Mouse (Mus musculus) liver, embryonic 14.5 days (tissue): ENCODE data around the gene Fut9. TPM values are rescaled to one million over a fixed set of nuclear protein-coding genes. Genes with fewer than 3 reads are reported as not detected.

Experiments
- ATAC-seq: fragments of 200-750 bp; cut with Nextera tagmentation; 2 replicates; pipeline ENCODE4 v1.8.0; 2017; ENCODE audit warnings: moderate number of reproducible peaks, mild to moderate bottlenecking, moderate library complexity; ENCODE audit not compliant: insufficient read depth
- DNase-seq, 3 experiments: peaks; one replicate each; pipeline ENCODE4 v3.0.0-alpha.2; 2012 to 2013; ENCODE audit warnings: low read depth in 3 of 3, low spot score in 3 of 3
- H3K27ac ChIP-seq: fragments of 300-500 bp; sonication (generic); 2 replicates; pipeline ENCODE4 v1.5.1; 2014; ENCODE audit warnings: moderate library complexity, mild to moderate bottlenecking, control low read depth, inconsistent platforms
- H3K27me3 ChIP-seq: fragments of 300-500 bp; sonication (generic); 2 replicates; pipeline ENCODE4 v1.6.1; 2014; ENCODE audit warnings: mild to moderate bottlenecking, low read length, moderate library complexity; ENCODE audit not compliant: control insufficient read depth, insufficient read depth
- H3K36me3 ChIP-seq: fragments of 300-500 bp; sonication (generic); replicated peaks from 2 replicates; pipeline ENCODE4 v1.6.1; 2014; ENCODE audit warnings: low read depth; ENCODE audit not compliant: control insufficient read depth, insufficient read depth
- H3K4me1 ChIP-seq, 2 experiments: fragments of 200-500 bp in 1 of 2; fragments of 300-500 bp in 1 of 2; sonication (generic) in 1 of 2; replicated peaks; 2 replicates each; pipeline ENCODE4 v1.6.1; 2012 to 2014; ENCODE audit warnings: antibody characterized with exemption in 1 of 2, inconsistent platforms in 1 of 2, low read length in 1 of 2; ENCODE audit not compliant: control insufficient read depth in 2 of 2, insufficient read depth in 2 of 2
- H3K4me2 ChIP-seq: fragments of 300-500 bp; sonication (generic); 2 replicates; pipeline ENCODE4 v1.6.1; 2014; ENCODE audit warnings: low read depth, mild to moderate bottlenecking, control low read depth, moderate library complexity
- H3K4me3 ChIP-seq, 2 experiments: fragments of 200-500 bp in 1 of 2; fragments of 300-500 bp in 1 of 2; sonication (generic) in 1 of 2; 2 replicates each; pipeline ENCODE4 v1.5.1; 2012 to 2014; ENCODE audit warnings: low read depth in 2 of 2, low read length in 2 of 2, mild to moderate bottlenecking in 2 of 2, control low read depth in 1 of 2, inconsistent platforms in 1 of 2, moderate library complexity in 1 of 2; ENCODE audit not compliant: insufficient read depth in 1 of 2
- H3K9ac ChIP-seq: fragments of 300-500 bp; sonication (generic); replicated peaks from 2 replicates; pipeline ENCODE4 v1.6.1; 2014; ENCODE audit warnings: mild to moderate bottlenecking, control low read depth, moderate library complexity
- H3K9me3 ChIP-seq: fragments of 300-500 bp; sonication (generic); 2 replicates; pipeline ENCODE4 v1.6.1; 2016; ENCODE audit warnings: low read length, mixed read lengths; ENCODE audit not compliant: control insufficient read depth
- CTCF ChIP-seq: IDR thresholded peaks from 2 replicates; pipeline ENCODE4 v1.5.1; 2016; ENCODE audit warnings: antibody characterized with exemption, low read depth, control low read depth
- EP300 ChIP-seq: IDR thresholded peaks from 2 replicates; pipeline ENCODE4 v1.6.1; 2016; ENCODE audit warnings: antibody characterized with exemption, low read depth
- WGBS: fragments of 180-500 bp; shearing (Covaris S2); extraction: QIAGEN DNeasy Blood & Tissue Kit; methylation state at CpG from one replicate; pipeline ENCODE4 v1.1.7; 2014; ENCODE audit not compliant: insufficient replicate concordance; 5-methylcytosine and 5-hydroxymethylcytosine counted together
- polyA plus RNA-seq, 2 experiments: library from polyadenylated mRNA; depleted of rRNA in 1 of 2; stranded (reverse) in 1 of 2; unstranded in 1 of 2; fragments of >200 nt; fragmentation: Nextera tagmentation in 1 of 2; extraction: Ambion mirVana in 1 of 2; gene quantifications; 2 replicates each; pipeline versions ENCODE4 v1.2.1 to v1.2.3; 2012 to 2014

Fut9 gene
- polyA plus RNA-seq, 2 experiments = not detected

DNA sequence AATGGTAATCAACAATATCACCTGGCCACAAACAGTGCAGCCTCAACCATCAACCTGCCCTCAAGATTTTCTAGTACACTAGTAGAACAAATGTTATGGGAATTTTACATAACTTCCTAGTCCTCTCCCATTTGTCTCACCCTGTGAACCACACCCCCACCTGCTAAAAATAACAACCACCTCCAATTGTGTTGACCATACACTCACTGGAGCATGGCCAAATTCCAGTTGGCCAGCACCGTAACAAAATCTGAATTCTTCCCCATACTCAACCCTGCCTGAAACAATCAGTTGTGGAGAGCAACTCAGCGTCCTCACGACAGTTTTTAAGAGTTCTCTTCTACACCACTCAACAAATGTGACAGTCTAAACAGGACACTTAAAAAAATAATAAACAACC is 141.3 kb downstream of the Fut9 start:
- Histone ChIP-seq H3K4me3 (no peak overlapping the region), H3K9me3 (no peaks in the 10 kb centered on the region), H3K27ac (no peak overlapping the region), H3K4me1 (no peaks in the 10 kb centered on the region), H3K4me2 (no peak overlapping the region), H3K9ac (no peak overlapping the region), H3K36me3 (no peaks in the 10 kb centered on the region), H3K27me3 (no peaks in the 10 kb centered on the region)
- ATAC-seq = no peak
- TF ChIP-seq EP300 (no peak), CTCF (no peak)
- DNase-seq = no peak
- 63% methylated on average over 3 of the region's 3 CpGs for WGBS

DNA sequence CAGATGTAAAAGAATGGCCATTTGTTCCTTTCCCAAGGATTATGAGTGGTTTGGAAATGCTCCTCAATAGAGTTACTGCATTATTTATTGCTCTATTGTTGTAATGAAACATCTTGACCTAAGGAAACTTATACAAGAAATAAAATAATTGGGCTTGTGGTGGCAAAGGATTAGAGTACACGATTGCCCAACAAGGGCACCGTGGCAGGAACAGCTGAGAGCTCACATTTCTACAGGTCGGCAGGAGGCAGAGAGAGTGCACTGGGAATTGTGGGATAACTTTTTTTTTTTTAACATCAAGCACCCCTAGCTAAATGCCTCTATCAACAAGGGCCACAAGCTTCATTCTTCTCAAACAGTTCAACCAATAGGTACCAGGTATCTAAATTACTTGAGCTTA is 148.1 kb downstream of the Fut9 start:
- DNase-seq (no peak), ATAC-seq (no peak)
- TF ChIP-seq CTCF (no peak), EP300 (no peak)
- H3K4me3 ChIP-seq = no peak overlapping the region
- H3K4me2 ChIP-seq = no peak overlapping the region
- 70% methylated on average over 3 of the region's 3 CpGs for WGBS
- H3K9ac ChIP-seq = no peak overlapping the region
- H3K36me3 ChIP-seq = no peaks in the 10 kb centered on the region
- H3K27me3 ChIP-seq = no peaks in the 10 kb centered on the region
- H3K27ac ChIP-seq = no peak overlapping the region
- H3K4me1 ChIP-seq = no peaks in the 10 kb centered on the region
- H3K9me3 ChIP-seq = no peaks in the 10 kb centered on the region

DNA sequence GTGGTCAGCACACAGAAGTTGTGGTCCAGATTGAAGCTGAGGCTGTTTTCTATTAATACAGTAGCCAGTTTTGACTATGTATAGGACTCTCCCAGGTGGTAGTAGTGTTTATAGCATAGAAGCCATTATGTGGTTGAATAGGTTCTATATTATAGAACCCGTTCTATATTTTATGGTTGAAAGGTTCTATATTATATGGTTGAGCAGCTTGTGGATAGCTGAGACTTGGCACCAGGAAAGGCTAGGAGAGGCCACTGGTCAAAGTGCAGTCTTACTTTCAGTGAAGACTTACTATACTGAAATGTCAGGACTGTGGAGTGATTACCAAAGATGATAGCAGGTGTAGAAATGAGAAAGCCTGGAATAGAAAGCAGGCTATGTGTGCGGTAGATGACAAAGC is 151.9 kb downstream of the Fut9 start:
- Histone ChIP-seq H3K9ac (no peak overlapping the region), H3K27ac (no peak overlapping the region), H3K4me3 (no peak overlapping the region), H3K27me3 (no peaks in the 10 kb centered on the region), H3K4me2 (no peak overlapping the region), H3K4me1 (no peaks in the 10 kb centered on the region), H3K9me3 (no peaks in the 10 kb centered on the region), H3K36me3 (no peaks in the 10 kb centered on the region)
- no peak for ATAC-seq
- TF ChIP-seq EP300 = no peak
- TF ChIP-seq CTCF = no peak
- WGBS = 71% methylated on average over 2 of the region's 2 CpGs
- DNase-seq = no peak

DNA sequence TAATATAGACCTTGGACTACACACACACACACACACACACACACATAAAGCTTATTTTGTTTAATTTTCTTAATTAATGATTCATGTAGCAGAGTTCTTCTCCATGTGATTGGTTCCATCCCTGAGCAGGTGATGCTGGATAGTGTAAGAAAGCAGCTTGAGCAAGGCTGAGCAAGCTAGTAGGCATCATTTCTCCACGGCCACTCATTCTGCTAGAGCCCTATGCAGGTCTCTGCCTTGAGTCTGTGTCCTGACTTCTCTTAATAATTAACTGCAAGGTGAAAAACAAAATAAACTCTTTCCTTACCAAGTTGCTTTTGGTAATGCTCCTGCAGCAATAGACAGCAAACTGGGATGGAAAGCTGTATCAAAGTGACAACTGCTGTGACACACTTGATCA is 152.5 kb downstream of the Fut9 start:
- no peak for ATAC-seq
- H3K9me3 ChIP-seq = no peaks in the 10 kb centered on the region
- no peak overlapping the region for H3K9ac ChIP-seq
- H3K27me3 ChIP-seq = no peaks in the 10 kb centered on the region
- H3K4me3 ChIP-seq = no peak overlapping the region
- no peaks in the 10 kb centered on the region for H3K36me3 ChIP-seq
- H3K4me1 ChIP-seq = no peaks in the 10 kb centered on the region
- H3K4me2 ChIP-seq = no peak overlapping the region
- no peak for DNase-seq
- TF ChIP-seq EP300 (no peak), CTCF (no peak)
- no peak overlapping the region for H3K27ac ChIP-seq
- 29% methylated on average over 1 of the region's 1 CpGs for WGBS

DNA sequence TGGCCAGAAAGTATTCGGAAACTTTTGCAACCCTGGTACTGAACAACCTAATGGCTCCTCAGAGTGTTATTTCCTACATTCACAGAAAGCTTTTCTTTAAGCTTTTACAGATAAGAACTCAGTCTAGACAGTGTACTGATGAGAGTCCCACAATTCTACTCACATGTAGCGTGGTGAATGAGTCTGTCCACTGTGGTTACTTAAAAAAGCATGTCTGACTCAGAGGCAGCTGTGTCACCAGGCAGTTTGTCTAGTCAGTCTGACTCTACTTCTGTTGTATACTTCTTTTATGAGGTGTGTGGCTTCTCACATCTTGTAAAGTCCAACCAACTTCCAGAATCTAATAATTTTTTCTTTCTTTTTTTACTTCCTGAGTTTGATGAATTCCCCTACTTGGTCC is 154.5 kb downstream of the Fut9 start:
- H3K9ac ChIP-seq = no peak overlapping the region
- TF ChIP-seq CTCF = no peak
- no peak for TF ChIP-seq EP300
- ATAC-seq (no peak), DNase-seq (no peak)
- no peaks in the 10 kb centered on the region for H3K27me3 ChIP-seq
- H3K4me3 ChIP-seq = no peak overlapping the region
- no peaks in the 10 kb centered on the region for H3K4me1 ChIP-seq
- no peaks in the 10 kb centered on the region for H3K9me3 ChIP-seq
- 47% methylated on average over 2 of the region's 2 CpGs for WGBS
- H3K4me2 ChIP-seq = no peak overlapping the region
- no peaks in the 10 kb centered on the region for H3K36me3 ChIP-seq
- no peak overlapping the region for H3K27ac ChIP-seq

DNA sequence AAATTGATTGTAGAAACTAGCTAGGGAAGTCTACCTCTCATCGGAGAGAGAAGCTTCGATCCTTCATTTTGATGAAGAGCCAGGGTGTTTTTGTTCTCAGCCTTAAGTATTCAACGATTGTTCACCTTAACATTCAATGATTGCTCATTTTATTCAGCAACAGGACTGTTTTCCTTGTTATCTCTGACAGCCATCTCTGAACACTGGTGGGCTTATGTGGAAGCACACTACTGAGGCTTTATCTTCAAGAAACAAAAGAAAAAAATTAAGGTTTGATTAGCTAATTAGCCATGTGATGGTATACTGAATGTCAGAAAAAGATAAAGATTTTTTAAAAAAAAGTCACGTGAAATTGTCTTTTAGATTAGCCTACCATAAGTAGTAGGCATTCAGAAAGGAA is 158.1 kb downstream of the Fut9 start:
- H3K9ac ChIP-seq = no peak overlapping the region
- ATAC-seq (no peak), DNase-seq (no peak)
- H3K4me2 ChIP-seq = no peak overlapping the region
- H3K9me3 ChIP-seq = no peaks in the 10 kb centered on the region
- no peaks in the 10 kb centered on the region for H3K36me3 ChIP-seq
- 66% methylated on average over 4 of the region's 4 CpGs for WGBS
- no peaks in the 10 kb centered on the region for H3K27me3 ChIP-seq
- TF ChIP-seq CTCF = no peak
- TF ChIP-seq EP300 = no peak
- H3K4me3 ChIP-seq = no peak overlapping the region
- H3K27ac ChIP-seq = no peak overlapping the region
- no peaks in the 10 kb centered on the region for H3K4me1 ChIP-seq
